Comparison of ENCODE assay signal across 8 mouse cellular contexts in genomic region chr7:12835193-12835671, GRCm38 (mm10). TPM values are rescaled to one million over a fixed set of nuclear protein-coding genes. Genes with fewer than 3 reads are reported as not detected.
DNase-seq lines count a peak whose midpoint lies in the region; ATAC-seq lines count a peak whose summit lies in the region.

No protein-coding gene starts in this region.

- H3K27ac ChIP-seq in brown adipose tissue, adult 24 weeks (replicated peaks; ENCODE audit: low read depth, low read length) = peak overlapping the region; percentile 82
- peak overlapping the region; percentile 11 for H3K27ac ChIP-seq in forebrain, embryonic 16.5 days (ENCODE audit: low read length)
- peak overlapping the region; percentile 84 for H3K27ac ChIP-seq in lung, embryonic 16.5 days (ENCODE audit: low read length)
- peak overlapping the region; percentile 4; the same call in 1 of the 2 replicates for H3K27ac ChIP-seq in stomach, embryonic 14.5 days (ENCODE audit: low read length)

- H3K4me3 ChIP-seq in brown adipose tissue, adult 24 weeks (ENCODE audit: insufficient read depth, low read depth, low read length) = peak overlapping the region; percentile 85
- peak overlapping the region; percentile 64 for H3K4me3 ChIP-seq in forebrain, embryonic 16.5 days (replicated peaks; ENCODE audit: low read length)
- peak overlapping the region; percentile 75 for H3K4me3 ChIP-seq in lung, embryonic 16.5 days (ENCODE audit: low read length)
- peak overlapping the region; percentile 63 for H3K4me3 ChIP-seq in stomach, embryonic 14.5 days (ENCODE audit: low read depth, low read length)

- peaks cover 37% of the 10 kb centered on the region for H3K36me3 ChIP-seq in forebrain, embryonic 16.5 days (ENCODE audit: control insufficient read depth, insufficient read depth)
- H3K36me3 ChIP-seq in lung, embryonic 16.5 days (ENCODE audit: control insufficient read depth, insufficient read depth, low read length) = peaks cover 40% of the 10 kb centered on the region
- H3K36me3 ChIP-seq in stomach, embryonic 14.5 days (ENCODE audit: control insufficient read depth, insufficient read depth, low read length) = peaks cover 33% of the 10 kb centered on the region

- peak overlapping the region; percentile 57 for H3K4me2 ChIP-seq in forebrain, embryonic 16.5 days (ENCODE audit: low read length)
- H3K4me2 ChIP-seq in lung, embryonic 16.5 days (ENCODE audit: low read depth, low read length) = peak overlapping the region; percentile 77
- H3K4me2 ChIP-seq in stomach, embryonic 14.5 days (replicated peaks; ENCODE audit: low read depth, low read length) = peak overlapping the region; percentile 62

- H3K9me3 ChIP-seq in forebrain, embryonic 16.5 days (ENCODE audit: control insufficient read depth, low read length) = peaks cover 31% of the 10 kb centered on the region
- H3K9me3 ChIP-seq in lung, embryonic 16.5 days (ENCODE audit: control insufficient read depth, low read length) = peaks cover 32% of the 10 kb centered on the region
- H3K9me3 ChIP-seq in stomach, embryonic 14.5 days (ENCODE audit: control insufficient read depth, low read depth, low read length) = peaks cover 36% of the 10 kb centered on the region

- peak; percentile 55 for ATAC-seq in forebrain, embryonic 16.5 days
- ATAC-seq in lung, embryonic 16.5 days (ENCODE audit: low read depth) = peak; percentile 47
- peak; percentile 34; the same call in 1 of the 2 replicates for ATAC-seq in stomach, embryonic 14.5 days (ENCODE audit: insufficient number of reproducible peaks, insufficient read depth, low FRiP score, low read depth)

- no peaks in the 10 kb centered on the region for H3K4me1 ChIP-seq in brown adipose tissue, adult 24 weeks (ENCODE audit: control insufficient read depth, insufficient read depth, insufficient read length, low read length)
- H3K4me1 ChIP-seq in forebrain, embryonic 16.5 days (replicated peaks; ENCODE audit: control insufficient read depth, insufficient read depth, low read length) = peaks cover 3% of the 10 kb centered on the region; the same call in 1 of the 2 replicates
- no peaks in the 10 kb centered on the region; the same call in 1 of the 2 replicates for H3K4me1 ChIP-seq in lung, embryonic 16.5 days (replicated peaks; ENCODE audit: control insufficient read depth, insufficient read depth, low read length)
- H3K4me1 ChIP-seq in stomach, embryonic 14.5 days (ENCODE audit: control insufficient read depth, insufficient read depth, low read length) = no peaks in the 10 kb centered on the region

- H3K9ac ChIP-seq in forebrain, embryonic 16.5 days (replicated peaks; ENCODE audit: low read depth, low read length) = peak overlapping the region; percentile 62
- H3K9ac ChIP-seq in lung, embryonic 16.5 days (ENCODE audit: low read length) = peak overlapping the region; percentile 80
- H3K9ac ChIP-seq in stomach, embryonic 14.5 days (replicated peaks; ENCODE audit: low read depth, low read length) = peak overlapping the region; percentile 60

- DNase-seq in retina, adult 2 months (ENCODE audit: low read depth, low spot score) = peak; percentile 1
- DNase-seq in retina, postnatal 1 day = no peak
- DNase-seq in kidney, adult 9 months = peak; percentile 33
- DNase-seq in ovary, postnatal 10 days (ENCODE audit: low spot score) = no peak

- 30% methylated on average over 13 of the region's 13 CpGs for WGBS in forebrain, embryonic 16.5 days
- 15% methylated on average over 13 of the region's 13 CpGs for WGBS in lung, embryonic 16.5 days
- 31% methylated on average over 13 of the region's 13 CpGs for WGBS in stomach, embryonic 14.5 days

- no peaks in the 10 kb centered on the region for H3K27me3 ChIP-seq in forebrain, embryonic 16.5 days (replicated peaks; ENCODE audit: control insufficient read depth, insufficient read depth, low read length)
- H3K27me3 ChIP-seq in lung, embryonic 16.5 days (ENCODE audit: control insufficient read depth, insufficient read depth, low read depth, low read length) = no peaks in the 10 kb centered on the region
- no peaks in the 10 kb centered on the region for H3K27me3 ChIP-seq in stomach, embryonic 14.5 days (ENCODE audit: control insufficient read depth, insufficient read depth, low read length)

RNA-seq across cellular contexts. Expression of gene Zfp110, which starts 0.7 kb away (rescaled TPM):
- polyA plus RNA-seq in brown adipose tissue, adult 24 weeks (2012; ENCODE audit: insufficient read depth, insufficient read length, missing spikeins) = 12.2 and 15.1 TPM in 2 replicates
- polyA plus RNA-seq in forebrain, embryonic 16.5 days (2015; fragmentation: Nextera tagmentation; extraction: Ambion mirVana) = 42.0 and 43.0 TPM in 2 replicates
- polyA plus RNA-seq in lung, embryonic 16.5 days (2015; fragmentation: Nextera tagmentation; extraction: Ambion mirVana) = 45.5 and 46.4 TPM in 2 replicates
- polyA plus RNA-seq in stomach, embryonic 14.5 days (2014; fragmentation: Nextera tagmentation; extraction: Ambion mirVana) = 29.9 and 35.7 TPM in 2 replicates

RNA-seq across cellular contexts. Expression of gene Zfp329, which starts 16.6 kb away (rescaled TPM):
- polyA plus RNA-seq in brown adipose tissue, adult 24 weeks (2012; ENCODE audit: insufficient read depth, insufficient read length, missing spikeins) = 2.1 and 4.2 TPM in 2 replicates
- polyA plus RNA-seq in forebrain, embryonic 16.5 days (2015; fragmentation: Nextera tagmentation; extraction: Ambion mirVana) = 27.5 and 32.1 TPM in 2 replicates
- polyA plus RNA-seq in lung, embryonic 16.5 days (2015; fragmentation: Nextera tagmentation; extraction: Ambion mirVana) = 13.6 and 14.5 TPM in 2 replicates
- polyA plus RNA-seq in stomach, embryonic 14.5 days (2014; fragmentation: Nextera tagmentation; extraction: Ambion mirVana) = 23.9 and 24.4 TPM in 2 replicates

RNA-seq across cellular contexts. Expression of gene Zscan18, which starts 31.8 kb away (rescaled TPM):
- polyA plus RNA-seq in brown adipose tissue, adult 24 weeks (2012; ENCODE audit: insufficient read depth, insufficient read length, missing spikeins) = not detected in 2 replicates
- polyA plus RNA-seq in forebrain, embryonic 16.5 days (2015; fragmentation: Nextera tagmentation; extraction: Ambion mirVana) = 27.9 and 30.9 TPM in 2 replicates
- 5.6 and 6.5 TPM in 2 replicates for polyA plus RNA-seq in lung, embryonic 16.5 days (2015; fragmentation: Nextera tagmentation; extraction: Ambion mirVana)
- 8.2 and 10.5 TPM in 2 replicates for polyA plus RNA-seq in stomach, embryonic 14.5 days (2014; fragmentation: Nextera tagmentation; extraction: Ambion mirVana)

RNA-seq across cellular contexts. Expression of gene Zfp128, which starts 45.7 kb away (rescaled TPM):
- 2.0 and 2.5 TPM in 2 replicates for polyA plus RNA-seq in brown adipose tissue, adult 24 weeks (2012; ENCODE audit: insufficient read depth, insufficient read length, missing spikeins)
- 9.0 and 10.2 TPM in 2 replicates for polyA plus RNA-seq in forebrain, embryonic 16.5 days (2015; fragmentation: Nextera tagmentation; extraction: Ambion mirVana)
- 4.1 and 4.7 TPM in 2 replicates for polyA plus RNA-seq in lung, embryonic 16.5 days (2015; fragmentation: Nextera tagmentation; extraction: Ambion mirVana)
- 4.5 and 4.6 TPM in 2 replicates for polyA plus RNA-seq in stomach, embryonic 14.5 days (2014; fragmentation: Nextera tagmentation; extraction: Ambion mirVana)

Comparison
In these comparisons a context has a peak if more than half of its experiments do, and no peak if none do; other contexts are left out.
1. DNase-seq: peak in retina, adult 2 months (single experiment) and kidney, adult 9 months (single experiment); none in retina, postnatal 1 day (single experiment) and ovary, postnatal 10 days (single experiment).
2. H3K27ac ChIP-seq: peak in every context shown above with its lines; median percentile 84 in lung, embryonic 16.5 days; 82 in brown adipose tissue, adult 24 weeks; 11 in forebrain, embryonic 16.5 days; 4 in stomach, embryonic 14.5 days.
3. Peak in every context shown above with its lines, with median percentiles within 50 percentile points of each other: H3K4me3 ChIP-seq, ATAC-seq, H3K4me2 ChIP-seq and H3K9ac ChIP-seq.